Mouse (Mus musculus) E14TG2a.4 (cell line): Measurements from ENCODE around the gene Nasp.

Experiments used
- H3K27me3 ChIP-seq: 2 replicates; pipeline ENCODE4 v1.6.1; 2014; ENCODE audit warnings: low read length, control low read depth; ENCODE audit not compliant: insufficient read depth
- H3K36me3 ChIP-seq: 2 replicates; pipeline ENCODE4 v1.6.1; 2014; ENCODE audit warnings: low read length, control low read depth; ENCODE audit not compliant: insufficient read depth
- H3K4me1 ChIP-seq: replicated peaks from 2 replicates; pipeline ENCODE4 v1.6.1; 2014; ENCODE audit warnings: low read depth, low read length, control low read depth
- H3K4me3 ChIP-seq: replicated peaks from 2 replicates; pipeline ENCODE4 v1.5.1; 2014; ENCODE audit warnings: mild to moderate bottlenecking, low read length
- H3K9me3 ChIP-seq: 2 replicates; pipeline ENCODE4 v1.6.1; 2014; ENCODE audit warnings: low read length, control low read depth
- CTCF ChIP-seq: conservative IDR thresholded peaks from 2 replicates; pipeline ENCODE4 v1.5.1; 2014; ENCODE audit warnings: low read length
- NANOG ChIP-seq: IDR thresholded peaks from 2 replicates; pipeline ENCODE4 v1.6.1; 2014; ENCODE audit warnings: borderline replicate concordance, low read length, mixed read lengths
- POU5F1 ChIP-seq: IDR thresholded peaks from 2 replicates; pipeline ENCODE4 v1.6.1; 2014; ENCODE audit warnings: low read length, borderline replicate concordance

Nasp gene

GRCm38 (mm10) chr4:116555413-116556300, 72.1 kb downstream of the Nasp start, which contains the start of gene Tmem69:
Gene Tmem69 (minus strand): TSS chr4:116555936.
- no peaks in the 10 kb centered on the region for H3K27me3 ChIP-seq
- TF ChIP-seq NANOG, result no peak
- 0 out of 2 replicates have a peak, but pooled peaks have one; percentile 27 for TF ChIP-seq POU5F1
- TF ChIP-seq CTCF, result no peak
- H3K4me1 ChIP-seq, result peaks cover 48% of the 10 kb centered on the region
- no peaks in the 10 kb centered on the region for H3K9me3 ChIP-seq
- peaks cover 42% of the 10 kb centered on the region for H3K36me3 ChIP-seq
- peak within 1 kb of the TSS; percentile 96 for H3K4me3 ChIP-seq

DNA sequence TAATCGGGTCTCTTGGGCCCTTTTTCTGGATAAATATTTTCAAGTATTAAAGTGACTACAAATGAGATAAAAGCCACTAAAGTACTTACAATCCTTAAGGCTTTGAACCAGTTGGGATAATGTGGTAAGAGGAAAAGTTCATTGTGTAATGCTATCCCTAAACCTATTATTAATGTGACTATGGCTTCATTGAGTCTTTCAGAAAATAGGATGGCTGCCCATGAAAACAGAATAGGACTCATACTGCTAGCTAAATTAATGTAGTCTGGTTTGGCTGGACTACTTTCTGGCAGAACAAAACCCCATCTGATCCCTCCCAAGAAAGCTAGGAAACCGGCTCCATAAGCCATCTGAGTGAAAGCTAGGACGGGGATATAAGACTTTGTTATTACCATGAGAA, 74.7 kb downstream of the Nasp start:
- Histone ChIP-seq H3K4me1 (peaks cover 27% of the 10 kb centered on the region), H3K27me3 (no peaks in the 10 kb centered on the region), H3K4me3 (no peak overlapping the region), H3K36me3 (peaks cover 36% of the 10 kb centered on the region), H3K9me3 (no peaks in the 10 kb centered on the region)
- TF ChIP-seq NANOG, result no peak
- no peak for TF ChIP-seq POU5F1
- TF ChIP-seq CTCF, result no peak
